Mouse (Mus musculus): Measurements from ENCODE around the gene Prx.

DNA sequence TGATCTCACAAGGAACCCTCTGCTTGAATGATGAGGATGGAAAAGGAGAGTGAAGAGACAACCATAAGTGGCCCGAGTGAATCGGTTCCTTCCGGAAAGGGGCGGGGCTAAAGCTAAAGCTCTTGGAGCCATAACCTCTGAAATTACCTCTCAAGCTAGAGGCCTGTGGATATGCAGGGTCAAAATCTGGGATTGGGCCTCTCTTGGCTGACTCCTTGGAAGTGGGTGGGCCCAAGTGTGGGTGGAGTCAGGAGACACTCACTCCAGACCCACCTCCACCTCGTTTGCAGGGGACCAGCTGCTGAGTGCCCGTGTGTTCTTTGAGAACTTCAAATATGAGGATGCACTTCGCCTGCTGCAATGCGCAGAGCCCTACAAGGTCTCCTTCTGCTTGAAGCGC lies 15.8 kb downstream of the Prx start:
- TF ChIP-seq GATA1 (IDR thresholded peaks at IDR 0.05; ENCODE audit: borderline replicate concordance, low read length) (no peak), FLI1 (IDR thresholded peaks at IDR 0.05; ENCODE audit: low read length) (no peak)
